Mouse (Mus musculus) neural tube, embryonic 15.5 days (tissue): ENCODE data around the gene Cep170b. TPM values are rescaled to one million over a fixed set of nuclear protein-coding genes. Genes with fewer than 3 reads are reported as not detected.
A peak's percentile ranks its signal among the peaks of the same experiment; 100 is the strongest.

Source experiments
- ATAC-seq: fragments of 200-750 bp; cut with Nextera tagmentation; 2 replicates; pipeline ENCODE4 v1.8.0; 2017; ENCODE audit warnings: mild to moderate bottlenecking, moderate TSS enrichment, moderate library complexity; ENCODE audit not compliant: low FRiP score
- H3K27ac ChIP-seq: fragments of 300-500 bp; sonication (generic); replicated peaks from 2 replicates; pipeline ENCODE4 v1.5.1; 2015; ENCODE audit warnings: mild to moderate bottlenecking, inconsistent platforms
- H3K27me3 ChIP-seq: fragments of 300-500 bp; sonication (generic); replicated peaks from 2 replicates; pipeline ENCODE4 v1.6.1; 2015; ENCODE audit warnings: inconsistent platforms
- H3K36me3 ChIP-seq: fragments of 300-500 bp; sonication (generic); 2 replicates; pipeline ENCODE4 v1.6.1; 2015; ENCODE audit warnings: inconsistent platforms
- H3K4me1 ChIP-seq: fragments of 300-500 bp; sonication (generic); 2 replicates; pipeline ENCODE4 v1.6.1; 2015; ENCODE audit warnings: inconsistent platforms
- H3K4me2 ChIP-seq: fragments of 300-500 bp; sonication (generic); 2 replicates; pipeline ENCODE4 v1.6.1; 2015; ENCODE audit warnings: inconsistent platforms, mild to moderate bottlenecking, moderate library complexity
- H3K4me3 ChIP-seq: fragments of 300-500 bp; sonication (generic); replicated peaks from 2 replicates; pipeline ENCODE4 v1.5.1; 2015; ENCODE audit warnings: mild to moderate bottlenecking, inconsistent platforms
- H3K9ac ChIP-seq: fragments of 300-500 bp; sonication (generic); replicated peaks from 2 replicates; pipeline ENCODE4 v1.6.1; 2015; ENCODE audit warnings: mild to moderate bottlenecking, inconsistent platforms
- H3K9me3 ChIP-seq: fragments of 300-500 bp; sonication (generic); replicated peaks from 2 replicates; pipeline ENCODE4 v1.6.1; 2016; ENCODE audit warnings: inconsistent platforms
- WGBS: fragments of 180-500 bp; shearing (Covaris S2); methylation state at CpG from one replicate; pipeline ENCODE4 v1.1.7; 2015; ENCODE audit warnings: mixed read lengths; 5-methylcytosine and 5-hydroxymethylcytosine counted together
- polyA plus RNA-seq: library from polyadenylated mRNA; unstranded; fragments of >200 nt; fragmentation: Nextera tagmentation; extraction: Ambion mirVana; gene quantifications from 2 replicates; pipeline ENCODE4 v1.2.1, GENCODE M21; 2015

Gene Cep170b
- polyA plus RNA-seq, 1 experiment from 2014 or later, result 43.3 TPM

GRCm38 (mm10) chr12:112707573-112707869 lies 12.7 kb upstream of the Cep170b start:
- no peak; the same call in 1 of the 2 replicates for ATAC-seq
- Histone ChIP-seq H3K36me3 (no peaks in the 10 kb centered on the region), H3K4me2 (peak overlapping the region; percentile 50), H3K4me1 (peaks cover 11% of the 10 kb centered on the region), H3K27me3 (0 out of 2 replicates have a peak, but pooled peaks cover 6% of the 10 kb centered on the region), H3K4me3 (peak overlapping the region; percentile 25; the same call in 1 of the 2 replicates), H3K27ac (no peak overlapping the region), H3K9ac (no peak overlapping the region), H3K9me3 (no peaks in the 10 kb centered on the region)
- WGBS, result 23% methylated on average over 8 of the region's 8 CpGs

GRCm38 (mm10) chr12:112713984-112714383 lies 6.3 kb upstream of the Cep170b start:
- H3K9me3 ChIP-seq, result no peaks in the 10 kb centered on the region
- no peak overlapping the region for H3K9ac ChIP-seq
- no peak overlapping the region for H3K4me3 ChIP-seq
- H3K27ac ChIP-seq, result no peak overlapping the region
- no peaks in the 10 kb centered on the region for H3K4me1 ChIP-seq
- H3K4me2 ChIP-seq, result no peak overlapping the region
- no peak for ATAC-seq
- WGBS, result 68% methylated on average over 3 of the region's 3 CpGs
- no peaks in the 10 kb centered on the region for H3K36me3 ChIP-seq
- 0 out of 2 replicates have a peak, but pooled peaks cover 2% of the 10 kb centered on the region for H3K27me3 ChIP-seq

GRCm38 (mm10) chr12:112717140-112717539 lies 3.1 kb upstream of the Cep170b start:
- H3K9ac ChIP-seq, result no peak overlapping the region
- H3K36me3 ChIP-seq, result no peaks in the 10 kb centered on the region
- H3K9me3 ChIP-seq, result no peaks in the 10 kb centered on the region
- WGBS, result 34% methylated on average over 7 of the region's 7 CpGs
- H3K27me3 ChIP-seq, result peaks cover 9% of the 10 kb centered on the region
- no peak overlapping the region for H3K27ac ChIP-seq
- H3K4me2 ChIP-seq, result no peak overlapping the region
- peaks cover 13% of the 10 kb centered on the region; the same call in 1 of the 2 replicates for H3K4me1 ChIP-seq
- H3K4me3 ChIP-seq, result no peak overlapping the region
- no peak for ATAC-seq

- Histone ChIP-seq H3K4me3 (no peak overlapping the region), H3K36me3 (no peaks in the 10 kb centered on the region), H3K9me3 (no peaks in the 10 kb centered on the region), H3K9ac (no peak overlapping the region), H3K27ac (no peak overlapping the region), H3K4me1 (peaks cover 28% of the 10 kb centered on the region), H3K4me2 (no peak overlapping the region), H3K27me3 (peaks cover 9% of the 10 kb centered on the region)
- 71% methylated on average over 5 of the region's 5 CpGs for WGBS
- no peak for ATAC-seq
These were observed 1.3 kb upstream of the Cep170b start for GRCm38 (mm10) chr12:112718995-112719394.

GRCm38 (mm10) chr12:112720890-112721423 lies 702 bp downstream of the Cep170b start:
- no peaks in the 10 kb centered on the region for H3K9me3 ChIP-seq
- no peaks in the 10 kb centered on the region for H3K36me3 ChIP-seq
- H3K27me3 ChIP-seq, result peaks cover 9% of the 10 kb centered on the region
- 0 out of 2 replicates have a peak, but pooled peaks have one; percentile 2 for ATAC-seq
- peak overlapping the region; percentile 89 for H3K4me2 ChIP-seq
- H3K4me3 ChIP-seq, result peak overlapping the region; percentile 88
- H3K9ac ChIP-seq, result peak overlapping the region; percentile 36; the same call in 1 of the 2 replicates
- 39% methylated on average over 12 of the region's 12 CpGs for WGBS
- H3K4me1 ChIP-seq, result peaks cover 43% of the 10 kb centered on the region
- no peak overlapping the region; the same call in 1 of the 2 replicates for H3K27ac ChIP-seq

GRCm38 (mm10) chr12:112721424-112722239 lies 1.4 kb downstream of the Cep170b start:
- Histone ChIP-seq H3K4me3 (peak overlapping the region; percentile 88), H3K36me3 (no peaks in the 10 kb centered on the region; the same call in 1 of the 2 replicates), H3K27me3 (peaks cover 9% of the 10 kb centered on the region), H3K9me3 (no peaks in the 10 kb centered on the region), H3K27ac (peak overlapping the region; percentile 75), H3K4me1 (peaks cover 48% of the 10 kb centered on the region), H3K4me2 (peak overlapping the region; percentile 89), H3K9ac (peak overlapping the region; percentile 88)
- ATAC-seq, result peak; percentile 67
- 2% methylated on average over 59 of the region's 69 CpGs for WGBS

- H3K36me3 ChIP-seq, result no peaks in the 10 kb centered on the region; the same call in 1 of the 2 replicates
- H3K4me1 ChIP-seq, result peaks cover 53% of the 10 kb centered on the region
- under 1% methylated on average over 60 of the region's 75 CpGs for WGBS
These were observed 2.2 kb downstream of the Cep170b start for GRCm38 (mm10) chr12:112722240-112723027.

GRCm38 (mm10) chr12:112723028-112723330 lies 2.7 kb downstream of the Cep170b start:
- peak overlapping the region; percentile 89 for H3K4me2 ChIP-seq
- 16% methylated on average over 5 of the region's 5 CpGs for WGBS
- H3K4me3 ChIP-seq, result peak overlapping the region; percentile 88
- ATAC-seq, result peak; percentile 13
- peaks cover 4% of the 10 kb centered on the region; the same call in 1 of the 2 replicates for H3K36me3 ChIP-seq
- H3K27ac ChIP-seq, result peak overlapping the region; percentile 75; the same call in 1 of the 2 replicates
- H3K9ac ChIP-seq, result peak overlapping the region; percentile 88
- peaks cover 54% of the 10 kb centered on the region for H3K4me1 ChIP-seq
- no peaks in the 10 kb centered on the region for H3K9me3 ChIP-seq
- peaks cover 9% of the 10 kb centered on the region for H3K27me3 ChIP-seq

More at GRCm38 (mm10) chr12:112722240-112723027, 2.2 kb downstream of the Cep170b start:
- ATAC-seq, result peak; percentile 58
- Histone ChIP-seq H3K9me3 (no peaks in the 10 kb centered on the region), H3K27me3 (peaks cover 9% of the 10 kb centered on the region), H3K4me2 (peak overlapping the region; percentile 89), H3K27ac (peak overlapping the region; percentile 75), H3K4me3 (peak overlapping the region; percentile 88), H3K9ac (peak overlapping the region; percentile 88)

GRCm38 (mm10) chr12:112723445-112723844 lies 3.2 kb downstream of the Cep170b start:
- H3K4me3 ChIP-seq, result peak overlapping the region; percentile 88
- ATAC-seq, result no peak
- H3K27me3 ChIP-seq, result peaks cover 9% of the 10 kb centered on the region
- H3K27ac ChIP-seq, result 0 out of 2 replicates have a peak overlapping the region, but pooled peaks have one; percentile 75
- peaks cover 4% of the 10 kb centered on the region; the same call in 1 of the 2 replicates for H3K36me3 ChIP-seq
- peaks cover 54% of the 10 kb centered on the region for H3K4me1 ChIP-seq
- peak overlapping the region; percentile 88 for H3K9ac ChIP-seq
- H3K9me3 ChIP-seq, result no peaks in the 10 kb centered on the region
- H3K4me2 ChIP-seq, result peak overlapping the region; percentile 89
- 92% methylated on average over 6 of the region's 6 CpGs for whole genome bisulfite sequencing

GRCm38 (mm10) chr12:112724077-112724805 lies 4.0 kb downstream of the Cep170b start:
- 78% methylated on average over 11 of the region's 11 CpGs for WGBS
- H3K4me1 ChIP-seq, result peaks cover 54% of the 10 kb centered on the region
- H3K9ac ChIP-seq, result no peak overlapping the region
- H3K4me2 ChIP-seq, result peak overlapping the region; percentile 3; the same call in 1 of the 2 replicates
- no peak for ATAC-seq
- H3K36me3 ChIP-seq, result peaks cover 4% of the 10 kb centered on the region; the same call in 1 of the 2 replicates
- no peak overlapping the region for H3K27ac ChIP-seq
- H3K9me3 ChIP-seq, result no peaks in the 10 kb centered on the region
- H3K4me3 ChIP-seq, result no peak overlapping the region; the same call in 1 of the 2 replicates
- peaks cover 9% of the 10 kb centered on the region for H3K27me3 ChIP-seq

- 60% methylated on average over 8 of the region's 8 CpGs for WGBS
- no peak overlapping the region for H3K27ac ChIP-seq
- no peak overlapping the region for H3K9ac ChIP-seq
- no peaks in the 10 kb centered on the region for H3K27me3 ChIP-seq
- no peak for ATAC-seq
- peaks cover 39% of the 10 kb centered on the region for H3K4me1 ChIP-seq
- no peak overlapping the region for H3K4me2 ChIP-seq
- H3K4me3 ChIP-seq, result no peak overlapping the region
- H3K36me3 ChIP-seq, result peaks cover 23% of the 10 kb centered on the region
- no peaks in the 10 kb centered on the region for H3K9me3 ChIP-seq
These were observed 7.5 kb downstream of the Cep170b start for GRCm38 (mm10) chr12:112727801-112728200.
